Mouse (Mus musculus) testis, adult 2 months (tissue): ENCODE data around the gene Zfp341.

Experiments used
- CTCF ChIP-seq: fragments of 200-500 bp; IDR thresholded peaks from 2 replicates; pipeline ENCODE4 v1.5.1; 2012; ENCODE audit warnings: low read depth, mild to moderate bottlenecking, inconsistent platforms, low read length, moderate library complexity; ENCODE audit not compliant: control insufficient read depth, insufficient read depth, insufficient replicate concordance
- POLR2A ChIP-seq: fragments of 200-500 bp; IDR thresholded peaks from 2 replicates; pipeline ENCODE4 v1.6.1; 2012; ENCODE audit warnings: low read depth, mild to moderate bottlenecking, inconsistent platforms, low read length, moderate library complexity; ENCODE audit not compliant: control insufficient read depth

DNA sequence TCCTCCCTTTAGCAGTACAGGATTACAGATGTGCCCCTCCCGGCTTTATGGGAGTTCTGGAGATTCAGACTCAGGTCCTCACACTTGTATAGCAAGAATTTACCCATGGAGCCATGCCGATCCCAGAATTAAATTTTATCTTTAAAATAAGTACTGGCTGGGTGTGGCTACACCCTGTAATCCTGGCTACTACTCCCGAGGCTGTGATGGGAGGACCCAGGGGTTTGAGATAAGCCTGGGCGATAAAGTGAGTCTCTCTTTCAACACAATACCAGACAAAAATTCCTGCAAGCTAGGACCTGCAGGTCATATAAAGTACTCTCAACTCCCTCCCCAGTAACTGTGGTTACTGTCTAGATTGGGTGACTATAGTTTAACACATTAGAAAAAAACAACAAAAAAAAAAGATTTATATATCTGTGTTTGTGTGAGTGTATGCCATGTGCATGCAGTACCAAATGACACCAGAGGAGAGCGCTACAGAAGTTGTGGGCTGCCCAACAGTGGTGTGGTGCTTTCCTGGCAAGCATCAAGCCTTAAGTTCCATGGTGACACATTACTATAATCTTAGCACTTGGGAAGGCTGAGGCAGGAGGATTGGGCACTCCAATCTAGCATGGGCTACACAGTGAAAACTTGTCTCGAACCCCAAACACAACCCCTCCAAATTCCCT, 29.8 kb downstream of the Zfp341 start:
- no peak for TF ChIP-seq CTCF
- no peak for TF ChIP-seq POLR2A
